Mouse (Mus musculus) cerebral cortex, adult 2 months (tissue): ENCODE results near the gene Cd300e.

Experiments
- WGBS: fragments of 180-500 bp; shearing (Covaris S2); methylation state at CpG from one replicate; pipeline ENCODE4 v1.1.7; 2018; 5-methylcytosine and 5-hydroxymethylcytosine counted together

Cd300e gene

GRCm38 (mm10) chr11:115082196-115082595, 20.2 kb upstream of the Cd300e start:
- 74% methylated on average over 6 of the region's 6 CpGs for WGBS

- 60% methylated on average over 3 of the region's 3 CpGs for WGBS
Measured at GRCm38 (mm10) chr11:115081373-115081772, 19.4 kb upstream of the Cd300e start.

- WGBS = 29% methylated on average over 13 of the region's 13 CpGs
Measured at GRCm38 (mm10) chr11:115080886-115081285, 18.9 kb upstream of the Cd300e start.

GRCm38 (mm10) chr11:115078680-115079079, 16.7 kb upstream of the Cd300e start:
- 86% methylated on average over 5 of the region's 5 CpGs for WGBS

GRCm38 (mm10) chr11:115077436-115077835, 15.5 kb upstream of the Cd300e start:
- WGBS = 100% methylated on average over 1 of the region's 1 CpGs

GRCm38 (mm10) chr11:115075859-115076258, 13.9 kb upstream of the Cd300e start:
- WGBS = 88% methylated on average over 5 of the region's 5 CpGs

GRCm38 (mm10) chr11:115075407-115075806, 13.4 kb upstream of the Cd300e start:
- 83% methylated on average over 7 of the region's 7 CpGs for WGBS

GRCm38 (mm10) chr11:115073002-115073401, 11.0 kb upstream of the Cd300e start:
- 63% methylated on average over 5 of the region's 5 CpGs for WGBS

GRCm38 (mm10) chr11:115071631-115072294, 9.8 kb upstream of the Cd300e start:
- WGBS = 25% methylated on average over 14 of the region's 14 CpGs

- WGBS = 35% methylated on average over 9 of the region's 9 CpGs
Measured at GRCm38 (mm10) chr11:115071015-115071551, 9.1 kb upstream of the Cd300e start.

GRCm38 (mm10) chr11:115066768-115067167, 4.8 kb upstream of the Cd300e start:
- WGBS = 76% methylated on average over 6 of the region's 6 CpGs

GRCm38 (mm10) chr11:115059797-115060196, 2.2 kb downstream of the Cd300e start:
- WGBS = 82% methylated on average over 2 of the region's 2 CpGs

GRCm38 (mm10) chr11:115058701-115059100, 3.3 kb downstream of the Cd300e start:
- 78% methylated on average over 4 of the region's 4 CpGs for WGBS

- WGBS = 92% methylated on average over 1 of the region's 1 CpGs
Measured at GRCm38 (mm10) chr11:115052991-115053390, 9.0 kb downstream of the Cd300e start.

- WGBS = 54% methylated on average over 9 of the region's 9 CpGs
Measured at GRCm38 (mm10) chr11:115052206-115052605, 9.8 kb downstream of the Cd300e start.

GRCm38 (mm10) chr11:115049282-115049895, 12.6 kb downstream of the Cd300e start:
- 31% methylated on average over 3 of the region's 3 CpGs for WGBS

GRCm38 (mm10) chr11:115048259-115048658, 13.7 kb downstream of the Cd300e start, which contains the start of gene Cd300ld3:
Gene Cd300ld3, minus strand, starts transcription at chr11:115048409.
- 66% methylated on average over 2 of the region's 2 CpGs for WGBS

GRCm38 (mm10) chr11:115037669-115038068, 24.3 kb downstream of the Cd300e start, which contains the start of gene Cd300ld5:
Gene Cd300ld5, minus strand, starts transcription at chr11:115037769.
- WGBS = no CpG with 5 or more reads among the region's 6 CpGs

GRCm38 (mm10) chr11:115026912-115027311, 35.1 kb downstream of the Cd300e start, which contains the start of gene Cd300ld4:
Gene Cd300ld4, minus strand, starts transcription at chr11:115027012.
- WGBS = no CpG with 5 or more reads among the region's 6 CpGs

- WGBS = no CpG with 5 or more reads among the region's 7 CpGs
Measured at GRCm38 (mm10) chr11:115016093-115016492, 45.9 kb downstream of the Cd300e start, which contains the start of gene Cd300ld2. Gene Cd300ld2, minus strand, starts transcription at chr11:115016193.

- WGBS = 81% methylated on average over 5 of the region's 5 CpGs
Measured at GRCm38 (mm10) chr11:115004070-115004469, 57.9 kb downstream of the Cd300e start.
